Mouse (Mus musculus) E14TG2a.4 (cell line): ENCODE measurements around the gene Padi3.

Experiments used
- CTCF ChIP-seq: conservative IDR thresholded peaks from 2 replicates; pipeline ENCODE4 v1.5.1; 2014; ENCODE audit warnings: low read length
- NANOG ChIP-seq: IDR thresholded peaks from 2 replicates; pipeline ENCODE4 v1.6.1; 2014; ENCODE audit warnings: borderline replicate concordance, low read length, mixed read lengths
- POU5F1 ChIP-seq: IDR thresholded peaks from 2 replicates; pipeline ENCODE4 v1.6.1; 2014; ENCODE audit warnings: low read length, borderline replicate concordance

GRCm38 (mm10) chr4:140747978-140748377, 62.5 kb downstream of the Padi3 start:
- TF ChIP-seq CTCF (no peak), POU5F1 (no peak), NANOG (no peak)
